Mouse (Mus musculus) hindbrain, embryonic 14.5 days (tissue): ENCODE measurements around the gene Lekr1. TPM values are rescaled to one million over a fixed set of nuclear protein-coding genes. Genes with fewer than 3 reads are reported as not detected.

Experiments used
- ATAC-seq: fragments of 200-750 bp; cut with Nextera tagmentation; 2 replicates; pipeline ENCODE4 v1.8.0; 2017; ENCODE audit warnings: moderate number of reproducible peaks, mild to moderate bottlenecking, moderate TSS enrichment, moderate library complexity; ENCODE audit not compliant: low FRiP score
- DNase-seq: peaks from one replicate; pipeline ENCODE4 v3.0.0-alpha.2; 2015; ENCODE audit warnings: low spot score
- H3K27ac ChIP-seq: fragments of 300-500 bp; sonication (generic); 2 replicates; pipeline ENCODE4 v1.5.1; 2014; ENCODE audit warnings: mild to moderate bottlenecking, moderate library complexity
- H3K27me3 ChIP-seq: fragments of 300-500 bp; sonication (generic); 2 replicates; pipeline ENCODE4 v1.6.1; 2014; ENCODE audit warnings: mild to moderate bottlenecking, low read length, mixed read lengths; ENCODE audit not compliant: control insufficient read depth, insufficient read depth
- H3K36me3 ChIP-seq: fragments of 300-500 bp; sonication (generic); replicated peaks from 2 replicates; pipeline ENCODE4 v1.6.1; 2014; ENCODE audit not compliant: control insufficient read depth, insufficient read depth
- H3K4me1 ChIP-seq: fragments of 300-500 bp; sonication (generic); replicated peaks from 2 replicates; pipeline ENCODE4 v1.6.1; 2014; ENCODE audit warnings: antibody characterized with exemption, low read length, mixed read lengths; ENCODE audit not compliant: control insufficient read depth, insufficient read depth
- H3K4me2 ChIP-seq: fragments of 300-500 bp; sonication (generic); replicated peaks from 2 replicates; pipeline ENCODE4 v1.6.1; 2014; ENCODE audit warnings: mild to moderate bottlenecking, moderate library complexity
- H3K4me3 ChIP-seq: fragments of 300-500 bp; sonication (generic); replicated peaks from 2 replicates; pipeline ENCODE4 v1.5.1; 2014; ENCODE audit warnings: mild to moderate bottlenecking, low read length
- H3K9ac ChIP-seq: fragments of 300-500 bp; sonication (generic); 2 replicates; pipeline ENCODE4 v1.6.1; 2014
- H3K9me3 ChIP-seq: fragments of 300-500 bp; sonication (generic); 2 replicates; pipeline ENCODE4 v1.6.1; 2016; ENCODE audit warnings: low read length; ENCODE audit not compliant: control insufficient read depth
- WGBS: fragments of 180-500 bp; shearing (Covaris S2); extraction: QIAGEN DNeasy Blood & Tissue Kit; methylation state at CpG from one replicate; pipeline ENCODE4 v1.1.7; 2014; 5-methylcytosine and 5-hydroxymethylcytosine counted together
- polyA plus RNA-seq: library from polyadenylated mRNA; unstranded; fragments of >200 nt; fragmentation: Nextera tagmentation; extraction: Ambion mirVana; gene quantifications from 2 replicates; pipeline ENCODE4 v1.2.1, GENCODE M21; 2014

Lekr1 gene
- polyA plus RNA-seq, 1 experiment from 2014 or later: 8.2 TPM

DNA sequence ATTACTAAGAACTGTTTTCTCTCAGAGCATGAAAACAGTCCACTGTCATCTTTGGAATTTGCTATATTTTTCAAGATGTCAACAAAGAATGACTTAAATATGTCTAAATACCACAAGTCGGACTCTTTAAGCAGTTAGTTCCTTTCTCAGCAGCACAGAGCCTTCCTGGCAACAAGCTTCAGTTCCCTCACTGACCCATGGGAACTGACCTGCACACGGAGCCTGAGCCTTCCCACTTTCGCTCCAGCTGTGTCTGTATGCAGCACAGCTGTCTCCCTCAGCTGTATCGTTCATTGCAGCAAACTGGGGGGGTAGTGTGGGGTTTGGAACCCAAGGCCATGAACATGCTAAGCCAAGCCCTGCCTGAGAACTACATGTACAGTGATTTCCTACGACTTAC, 136.8 kb downstream of the Lekr1 start:
- DNase-seq: no peak
- no peak overlapping the region for H3K27ac ChIP-seq
- no peaks in the 10 kb centered on the region for H3K9me3 ChIP-seq
- 67% methylated on average over 5 of the region's 5 CpGs for WGBS
- H3K4me2 ChIP-seq: no peak overlapping the region
- no peak for ATAC-seq
- no peaks in the 10 kb centered on the region for H3K36me3 ChIP-seq
- H3K4me1 ChIP-seq: no peaks in the 10 kb centered on the region
- no peaks in the 10 kb centered on the region for H3K27me3 ChIP-seq
- no peak overlapping the region for H3K4me3 ChIP-seq
- no peak overlapping the region for H3K9ac ChIP-seq

DNA sequence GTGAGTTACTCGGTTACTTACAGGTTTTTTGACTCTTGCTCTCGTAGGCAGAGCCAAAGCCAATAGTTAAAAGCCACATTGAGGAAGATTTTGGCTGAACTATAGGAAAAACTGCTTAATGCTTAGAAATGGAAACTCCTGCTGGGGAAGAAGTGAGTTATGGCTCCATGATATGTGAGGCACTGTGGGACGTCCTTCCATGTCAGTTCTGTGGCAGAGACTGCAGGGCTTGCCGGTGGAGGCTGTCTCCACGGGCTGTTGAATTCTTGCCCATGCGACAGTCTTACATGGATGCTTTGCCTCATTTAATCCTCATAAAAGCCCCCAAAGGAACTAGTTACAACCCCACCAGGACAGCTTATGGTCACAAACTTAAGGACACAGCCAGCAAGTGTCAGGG, 148.9 kb downstream of the Lekr1 start:
- Histone ChIP-seq H3K27ac (no peak overlapping the region), H3K9me3 (no peaks in the 10 kb centered on the region), H3K4me1 (no peaks in the 10 kb centered on the region), H3K27me3 (no peaks in the 10 kb centered on the region), H3K4me3 (no peak overlapping the region), H3K4me2 (no peak overlapping the region), H3K9ac (no peak overlapping the region), H3K36me3 (no peaks in the 10 kb centered on the region)
- WGBS: 70% methylated on average over 6 of the region's 6 CpGs
- ATAC-seq: no peak
- no peak for DNase-seq

DNA sequence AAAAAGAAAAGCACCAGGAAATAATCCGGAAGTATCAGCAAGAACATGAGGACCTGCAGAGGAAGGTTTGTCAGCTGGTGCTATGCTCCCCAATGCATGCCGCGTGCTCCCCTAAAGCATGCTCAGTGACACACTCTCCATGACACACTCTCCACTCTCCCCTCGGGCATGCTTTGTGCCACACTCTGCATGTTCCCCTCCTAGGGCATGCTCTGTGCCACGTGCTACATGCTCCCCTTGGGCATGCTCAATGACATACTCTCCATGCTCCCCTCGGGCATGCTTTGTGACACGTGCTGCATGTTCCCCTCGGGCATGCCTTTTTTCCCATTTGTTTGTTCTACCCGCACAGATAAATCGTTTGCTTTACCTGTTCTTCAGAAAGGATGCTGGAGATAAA, 150.0 kb downstream of the Lekr1 start:
- Histone ChIP-seq H3K27ac (no peak overlapping the region), H3K4me3 (no peak overlapping the region), H3K4me2 (no peak overlapping the region), H3K36me3 (no peaks in the 10 kb centered on the region), H3K9ac (no peak overlapping the region), H3K4me1 (no peaks in the 10 kb centered on the region), H3K27me3 (no peaks in the 10 kb centered on the region), H3K9me3 (no peaks in the 10 kb centered on the region)
- DNase-seq (no peak), ATAC-seq (no peak)
- 76% methylated on average over 10 of the region's 10 CpGs for WGBS

DNA sequence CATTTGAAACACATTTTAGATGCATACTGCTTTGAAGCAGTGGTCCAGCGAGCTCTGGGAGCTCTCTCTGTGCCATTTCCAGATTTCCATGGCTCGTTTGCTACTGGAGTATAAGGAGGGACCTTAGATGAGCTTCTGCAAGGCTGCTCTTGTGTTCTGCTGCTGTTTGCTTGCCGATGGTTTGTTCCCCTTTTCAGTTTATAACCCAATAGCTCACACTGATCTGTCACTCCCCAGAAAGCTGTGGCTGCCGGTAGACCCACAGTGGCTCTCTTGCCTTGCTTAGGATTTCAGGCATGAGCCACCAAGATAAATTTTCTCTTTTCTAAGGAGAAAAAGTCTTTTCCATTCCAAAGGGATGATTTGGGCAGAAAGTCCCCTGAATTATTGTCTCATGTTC, 152.6 kb downstream of the Lekr1 start:
- Histone ChIP-seq H3K4me1 (no peaks in the 10 kb centered on the region), H3K36me3 (no peaks in the 10 kb centered on the region), H3K9me3 (no peaks in the 10 kb centered on the region), H3K9ac (no peak overlapping the region), H3K4me3 (no peak overlapping the region), H3K27ac (no peak overlapping the region), H3K4me2 (no peak overlapping the region), H3K27me3 (no peaks in the 10 kb centered on the region)
- 80% methylated on average over 4 of the region's 4 CpGs for WGBS
- ATAC-seq: no peak
- DNase-seq: no peak

DNA sequence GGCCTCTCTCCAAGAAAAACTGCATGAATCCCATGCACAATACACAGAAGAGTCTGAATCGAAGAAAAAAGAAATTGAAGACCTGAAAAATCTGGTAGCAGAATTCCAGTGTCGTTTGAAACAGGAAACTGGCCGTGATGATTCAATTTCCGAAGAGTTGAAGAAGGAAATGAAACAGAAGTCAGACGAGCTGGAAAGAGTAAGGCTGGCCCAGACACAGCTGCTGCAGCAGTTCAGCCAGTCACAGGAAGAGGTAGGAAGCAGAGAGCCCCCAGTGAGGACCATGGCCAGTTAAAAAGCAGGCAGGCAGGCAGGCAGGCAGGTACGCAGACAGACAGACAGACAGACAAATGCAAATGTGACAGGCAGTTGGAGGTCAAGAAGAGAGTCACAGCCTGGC, 153.8 kb downstream of the Lekr1 start:
- Histone ChIP-seq H3K4me2 (no peak overlapping the region), H3K4me1 (no peaks in the 10 kb centered on the region), H3K4me3 (no peak overlapping the region), H3K36me3 (no peaks in the 10 kb centered on the region), H3K27me3 (no peaks in the 10 kb centered on the region), H3K27ac (no peak overlapping the region), H3K9ac (no peak overlapping the region), H3K9me3 (no peaks in the 10 kb centered on the region)
- ATAC-seq (no peak), DNase-seq (no peak)
- 80% methylated on average over 6 of the region's 6 CpGs for WGBS

DNA sequence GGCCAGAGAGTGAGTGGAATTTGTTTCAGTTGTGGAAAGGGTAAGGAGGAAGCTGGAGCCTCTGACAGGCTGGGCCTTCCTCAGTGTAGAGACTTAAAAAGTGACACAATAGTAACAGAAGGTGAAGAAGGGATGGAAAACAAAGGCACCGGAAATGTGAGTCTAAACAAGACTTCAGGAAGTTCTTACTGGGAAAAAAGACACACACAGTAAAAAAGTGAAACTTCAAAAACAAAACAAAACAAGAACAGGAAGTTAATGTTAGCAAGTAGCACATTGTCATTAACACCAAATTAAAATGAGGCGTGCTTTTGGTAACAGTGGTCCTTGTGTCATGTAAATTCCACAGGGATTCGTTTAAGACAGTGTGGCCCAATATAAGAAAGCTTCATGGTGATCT, 158.9 kb downstream of the Lekr1 start:
- 71% methylated on average over 3 of the region's 3 CpGs for WGBS

DNA sequence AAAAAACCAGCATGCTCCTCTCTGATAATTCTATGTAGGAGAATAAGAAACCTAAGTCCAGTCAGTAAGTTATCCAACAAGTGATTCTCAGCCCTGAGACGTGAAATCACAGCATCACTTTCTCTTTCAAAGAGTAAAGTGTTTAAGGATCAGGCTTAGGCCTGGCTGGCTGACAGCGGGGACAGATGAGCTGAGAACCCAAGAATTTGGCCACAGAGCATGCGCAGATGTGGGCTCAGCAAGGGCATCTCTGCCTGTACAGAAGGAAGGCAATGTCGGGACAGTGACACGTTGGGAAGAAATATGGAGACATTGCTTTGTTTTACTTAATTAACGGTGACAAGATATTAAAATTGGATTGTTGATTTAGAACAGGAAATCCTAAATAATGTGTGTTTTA, 160.7 kb downstream of the Lekr1 start:
- H3K4me2 ChIP-seq: no peak overlapping the region
- WGBS: 79% methylated on average over 6 of the region's 6 CpGs
- H3K4me1 ChIP-seq: peaks cover 14% of the 10 kb centered on the region; the same call in 1 of the 2 replicates
- ATAC-seq (no peak), DNase-seq (no peak)
- no peaks in the 10 kb centered on the region for H3K27me3 ChIP-seq
- H3K36me3 ChIP-seq: no peaks in the 10 kb centered on the region
- H3K9me3 ChIP-seq: no peaks in the 10 kb centered on the region
- no peak overlapping the region for H3K4me3 ChIP-seq
- no peak overlapping the region for H3K9ac ChIP-seq
- no peak overlapping the region for H3K27ac ChIP-seq

More for the DNA sequence above, 158.9 kb downstream of the Lekr1 start:
- Histone ChIP-seq H3K27ac (no peak overlapping the region), H3K9me3 (no peaks in the 10 kb centered on the region), H3K9ac (no peak overlapping the region), H3K27me3 (no peaks in the 10 kb centered on the region), H3K4me3 (no peak overlapping the region), H3K36me3 (no peaks in the 10 kb centered on the region), H3K4me1 (peaks cover 8% of the 10 kb centered on the region; the same call in 1 of the 2 replicates), H3K4me2 (no peak overlapping the region)
- DNase-seq: no peak
- ATAC-seq: no peak

DNA sequence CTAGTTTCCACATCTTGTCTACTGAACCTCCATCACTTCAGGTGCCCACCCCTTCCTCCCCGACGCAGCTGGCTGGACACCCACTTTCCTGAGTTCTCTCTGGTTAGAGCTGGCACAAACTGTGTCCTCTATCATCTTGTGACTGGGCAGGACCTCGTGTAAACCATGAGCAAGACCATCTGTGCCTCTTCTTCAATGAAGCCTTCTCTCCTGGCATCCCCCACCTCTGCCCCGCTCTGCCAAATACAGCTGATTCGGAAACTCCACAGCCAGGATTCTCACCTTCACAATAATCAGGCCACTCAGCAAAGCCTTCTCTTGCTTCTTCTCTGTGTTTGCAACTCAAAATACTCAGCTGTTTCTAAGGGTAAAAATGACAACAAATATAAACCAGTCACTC, 161.4 kb downstream of the Lekr1 start:
- peaks cover 14% of the 10 kb centered on the region; the same call in 1 of the 2 replicates for H3K4me1 ChIP-seq
- no peaks in the 10 kb centered on the region for H3K36me3 ChIP-seq
- no peaks in the 10 kb centered on the region for H3K9me3 ChIP-seq
- H3K4me2 ChIP-seq: no peak overlapping the region
- no peak for DNase-seq
- no peak overlapping the region for H3K4me3 ChIP-seq
- H3K27ac ChIP-seq: no peak overlapping the region
- no peak for ATAC-seq
- 85% methylated on average over 5 of the region's 5 CpGs for WGBS
- no peaks in the 10 kb centered on the region for H3K27me3 ChIP-seq
- no peak overlapping the region for H3K9ac ChIP-seq

DNA sequence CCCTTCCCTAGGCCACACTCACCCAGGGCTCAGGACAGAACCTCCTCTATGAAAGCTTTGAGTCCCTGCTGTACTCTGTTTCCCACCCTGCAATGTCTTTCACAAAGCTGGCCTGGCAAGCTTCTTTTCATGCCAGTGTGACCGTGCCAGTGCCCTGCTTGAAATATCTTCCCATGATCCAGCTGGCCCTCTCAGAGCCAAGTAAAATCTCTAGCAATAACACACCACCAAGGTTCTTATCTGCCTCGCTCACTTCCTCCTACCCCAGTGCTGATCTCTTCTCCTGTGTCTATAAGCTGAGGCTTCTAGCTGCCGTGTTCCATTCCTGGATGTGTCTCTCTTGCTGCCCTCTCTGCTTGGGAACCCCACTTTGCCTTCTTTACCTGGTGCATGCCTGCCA, 162.0 kb downstream of the Lekr1 start:
- Histone ChIP-seq H3K9ac (no peak overlapping the region), H3K4me2 (no peak overlapping the region), H3K27ac (no peak overlapping the region), H3K36me3 (no peaks in the 10 kb centered on the region), H3K9me3 (no peaks in the 10 kb centered on the region), H3K27me3 (no peaks in the 10 kb centered on the region), H3K4me1 (peaks cover 14% of the 10 kb centered on the region; the same call in 1 of the 2 replicates), H3K4me3 (no peak overlapping the region)
- ATAC-seq: no peak
- 77% methylated on average over 3 of the region's 3 CpGs for WGBS
- no peak for DNase-seq

DNA sequence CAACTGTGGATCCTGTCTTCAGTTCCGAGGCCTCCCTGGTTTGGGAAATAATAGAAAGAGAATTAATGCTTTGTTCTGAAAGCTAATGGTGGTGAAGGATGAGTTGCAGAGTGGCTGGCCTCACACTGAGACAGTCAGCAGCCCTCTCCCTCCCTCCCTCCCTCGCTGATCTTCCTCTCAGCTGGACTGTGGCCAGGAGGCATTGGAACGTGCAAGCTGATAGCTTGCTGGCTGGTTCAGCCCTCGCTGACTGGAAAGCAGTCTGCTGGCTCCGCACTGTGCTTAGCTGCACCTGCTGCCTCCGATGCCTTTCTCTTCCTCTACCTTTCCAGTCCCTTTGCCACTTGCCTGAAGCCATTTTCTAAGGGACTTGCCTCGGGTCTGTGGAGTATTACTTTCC, 163.2 kb downstream of the Lekr1 start:
- ATAC-seq (peak; percentile 86), DNase-seq (peak; percentile 69)
- Histone ChIP-seq H3K4me3 (no peak overlapping the region), H3K9me3 (no peaks in the 10 kb centered on the region), H3K4me1 (peaks cover 14% of the 10 kb centered on the region; the same call in 1 of the 2 replicates), H3K9ac (no peak overlapping the region), H3K27me3 (no peaks in the 10 kb centered on the region), H3K27ac (no peak overlapping the region), H3K4me2 (no peak overlapping the region), H3K36me3 (no peaks in the 10 kb centered on the region)
- 10% methylated on average over 7 of the region's 7 CpGs for WGBS
